Mouse (Mus musculus) liver, adult 2 months (tissue): ENCODE results near the gene Tmem132d. TPM values are rescaled to one million over a fixed set of nuclear protein-coding genes. Genes with fewer than 3 reads are reported as not detected.

Experiments
- DNase-seq: peaks from one replicate; pipeline ENCODE4 v3.0.0-alpha.2; 2011; ENCODE audit warnings: low read depth, low spot score; ENCODE audit errors: extremely low read depth
- H3K27ac ChIP-seq: fragments of 200-500 bp; replicated peaks from 2 replicates; pipeline ENCODE4 v1.5.1; 2012; ENCODE audit warnings: low read depth, mild to moderate bottlenecking, control low read depth, inconsistent platforms, low read length; ENCODE audit not compliant: insufficient read depth
- H3K27me3 ChIP-seq: fragments of 200-500 bp; 2 replicates; pipeline ENCODE4 v1.6.1; 2012; ENCODE audit warnings: mild to moderate bottlenecking, moderate library complexity, low read length, inconsistent platforms; ENCODE audit not compliant: control insufficient read depth, insufficient read depth
- H3K36me3 ChIP-seq: fragments of 200-500 bp; 2 replicates; pipeline ENCODE4 v1.6.1; 2012; ENCODE audit warnings: low read length, inconsistent platforms; ENCODE audit not compliant: control insufficient read depth, insufficient read depth
- H3K4me1 ChIP-seq: fragments of 200-500 bp; 2 replicates; pipeline ENCODE4 v1.6.1; 2011; ENCODE audit warnings: low read length; ENCODE audit not compliant: control insufficient read depth, insufficient read depth
- H3K4me3 ChIP-seq: fragments of 200-500 bp; 2 replicates; pipeline ENCODE4 v1.5.1; 2011; ENCODE audit warnings: low read depth, mild to moderate bottlenecking, control low read depth, low read length, moderate library complexity; ENCODE audit not compliant: insufficient read depth
- H3K79me2 ChIP-seq: fragments of 200-500 bp; 2 replicates; pipeline ENCODE4 v1.6.1; 2012; ENCODE audit warnings: inconsistent platforms, mild to moderate bottlenecking, low read length, moderate library complexity; ENCODE audit not compliant: control insufficient read depth, insufficient read depth
- H3K9ac ChIP-seq: fragments of 200-500 bp; 2 replicates; pipeline ENCODE4 v1.6.1; 2012; ENCODE audit warnings: low read depth, mild to moderate bottlenecking, control low read depth, inconsistent platforms, low read length
- CTCF ChIP-seq: fragments of 200-500 bp; IDR thresholded peaks from 2 replicates; pipeline ENCODE4 v1.5.1; 2011; ENCODE audit warnings: low read depth, low read length, control low read depth
- POLR2A ChIP-seq: fragments of 200-500 bp; IDR thresholded peaks from 2 replicates; pipeline ENCODE4 v1.6.1; 2011; ENCODE audit warnings: low read length, control low read depth; ENCODE audit not compliant: insufficient read depth; ENCODE audit errors: extremely low read depth
- WGBS: fragments of 180-500 bp; shearing (Covaris S2); methylation state at CpG from one replicate; pipeline ENCODE4 v1.1.7; 2018; 5-methylcytosine and 5-hydroxymethylcytosine counted together
- polyA plus RNA-seq: library from polyadenylated mRNA; depleted of rRNA; stranded (reverse); fragments of >200 nt; gene quantifications from 2 replicates; pipeline ENCODE4 v1.2.3, GENCODE M21; 2012
- total RNA-seq: library from RNA; depleted of rRNA; stranded (reverse); fragments of >200 nt; gene quantifications from 2 replicates; pipeline ENCODE4 v1.2.3, GENCODE M21; 2014

The Tmem132d gene
- total and polyA plus RNA-seq, 2 experiments = not detected

DNA sequence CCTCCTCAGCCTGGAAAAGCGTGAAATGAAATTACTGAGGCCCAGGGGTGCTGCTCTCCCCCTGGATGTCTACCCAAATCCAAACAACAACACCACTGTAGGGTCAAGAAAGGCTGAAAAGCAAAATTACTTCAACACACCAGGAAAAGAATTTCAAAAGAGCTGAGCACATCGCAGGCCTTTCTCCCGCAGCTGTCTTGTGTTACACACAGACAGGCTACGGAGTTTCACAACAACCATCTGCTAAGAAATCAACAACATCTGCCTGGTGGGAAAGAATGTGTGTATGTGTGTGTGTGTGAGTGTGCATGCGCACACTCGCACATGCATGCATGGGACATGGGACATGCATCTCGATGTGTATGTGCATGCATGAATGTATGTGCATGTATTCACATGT, 100.1 kb downstream of the Tmem132d start:
- WGBS = 77% methylated on average over 7 of the region's 7 CpGs
- Histone ChIP-seq H3K27ac (no peak overlapping the region), H3K4me1 (no peaks in the 10 kb centered on the region), H3K9ac (no peak overlapping the region), H3K27me3 (no peaks in the 10 kb centered on the region), H3K79me2 (no peaks in the 10 kb centered on the region), H3K36me3 (no peaks in the 10 kb centered on the region), H3K4me3 (no peak overlapping the region)
- no peak for DNase-seq
- TF ChIP-seq CTCF (no peak), POLR2A (no peak)

DNA sequence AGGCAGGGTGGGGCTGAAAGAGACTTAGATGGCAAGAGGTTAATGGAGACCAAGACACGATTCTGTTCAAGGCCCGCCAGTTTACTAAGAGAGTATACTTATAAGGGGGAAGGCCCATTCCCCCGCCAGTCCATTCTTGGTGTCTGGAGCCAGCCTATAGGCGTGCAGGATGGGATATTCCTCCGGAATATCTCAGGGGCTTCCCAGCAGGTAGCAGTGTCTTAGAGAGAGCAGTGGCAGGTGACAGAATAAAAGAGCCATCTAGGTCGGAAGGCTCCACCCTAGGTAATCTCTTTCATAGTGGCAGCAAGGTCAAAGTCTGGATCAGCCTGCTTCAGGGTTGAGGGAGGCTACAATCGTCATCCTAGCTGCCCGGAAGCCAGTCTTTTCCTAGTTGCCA, 102.5 kb downstream of the Tmem132d start:
- H3K9ac ChIP-seq = no peak overlapping the region
- H3K4me3 ChIP-seq = no peak overlapping the region
- 79% methylated on average over 8 of the region's 8 CpGs for whole genome bisulfite sequencing
- no peak for TF ChIP-seq CTCF
- no peaks in the 10 kb centered on the region for H3K4me1 ChIP-seq
- no peaks in the 10 kb centered on the region for H3K36me3 ChIP-seq
- H3K79me2 ChIP-seq = no peaks in the 10 kb centered on the region
- H3K27ac ChIP-seq = no peak overlapping the region
- DNase-seq = no peak
- no peaks in the 10 kb centered on the region for H3K27me3 ChIP-seq

DNA sequence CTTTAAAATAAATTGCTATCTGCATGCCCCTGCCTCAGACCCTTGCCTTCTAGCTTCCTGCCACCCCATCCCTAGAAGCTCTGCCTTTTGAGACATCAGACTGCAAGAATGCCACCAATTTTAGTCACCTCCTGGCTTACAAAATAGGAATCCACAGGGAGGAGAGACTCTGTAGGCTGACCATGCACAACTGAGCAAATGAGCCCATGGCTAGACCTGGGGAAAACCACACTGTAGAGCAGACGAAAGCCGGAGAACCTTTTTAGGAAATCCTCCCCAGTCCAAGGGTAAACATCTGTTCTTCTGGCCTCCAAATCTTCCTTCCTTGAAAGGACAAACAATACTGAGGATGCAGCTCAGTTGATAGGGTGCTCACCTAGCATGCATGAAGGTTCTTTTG, 130.5 kb downstream of the Tmem132d start:
- no peak for DNase-seq
- H3K9ac ChIP-seq = no peak overlapping the region
- no peaks in the 10 kb centered on the region for H3K36me3 ChIP-seq
- H3K27ac ChIP-seq = no peak overlapping the region
- TF ChIP-seq POLR2A (no peak), CTCF (no peak)
- H3K4me1 ChIP-seq = no peaks in the 10 kb centered on the region
- H3K4me3 ChIP-seq = no peak overlapping the region
- no peaks in the 10 kb centered on the region for H3K27me3 ChIP-seq
- 59% methylated on average over 2 of the region's 2 CpGs for WGBS
- no peaks in the 10 kb centered on the region for H3K79me2 ChIP-seq

DNA sequence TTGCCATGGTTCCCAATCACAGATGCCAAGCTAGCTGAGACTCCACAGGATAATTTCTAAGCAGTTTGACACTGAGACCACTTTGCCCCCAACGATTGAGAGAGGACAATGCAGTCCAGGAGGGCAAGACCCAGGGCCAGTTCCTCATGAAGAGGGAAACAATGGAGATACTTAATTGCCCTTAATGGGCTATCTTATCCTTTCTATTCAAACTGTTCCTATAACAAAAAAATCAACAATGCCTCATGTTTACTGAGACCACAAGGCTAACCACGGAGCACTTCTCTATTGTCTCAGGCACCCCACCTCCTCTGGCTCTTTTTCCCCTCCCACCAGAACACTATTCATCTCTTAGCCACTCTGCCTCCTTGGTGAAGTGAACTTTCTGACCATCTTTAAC, 141.7 kb downstream of the Tmem132d start:
- no peak for TF ChIP-seq CTCF
- no peak for TF ChIP-seq POLR2A
- 8% methylated on average over 2 of the region's 2 CpGs for whole genome bisulfite sequencing

DNA sequence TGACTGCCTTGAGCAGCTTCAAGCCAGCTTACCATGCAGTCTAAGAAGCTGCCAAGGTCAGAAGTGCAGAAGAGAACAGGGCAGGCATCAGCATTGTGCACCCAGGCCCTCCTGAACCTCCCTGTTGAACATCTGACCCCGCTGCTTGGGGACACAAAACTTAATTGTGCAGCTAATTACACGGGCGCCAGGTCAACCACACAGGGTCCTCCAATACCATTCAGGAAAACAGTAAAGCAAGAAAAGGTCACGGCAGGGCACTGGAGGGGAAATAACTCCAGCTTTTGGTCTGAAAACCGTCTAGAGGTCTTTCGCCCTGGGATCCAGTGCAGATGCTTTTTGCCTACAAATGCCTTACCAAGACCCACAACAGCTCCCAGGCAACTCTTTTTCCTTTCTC, 159.6 kb downstream of the Tmem132d start:
- Histone ChIP-seq H3K79me2 (no peaks in the 10 kb centered on the region), H3K27me3 (no peaks in the 10 kb centered on the region), H3K4me1 (no peaks in the 10 kb centered on the region), H3K4me3 (no peak overlapping the region), H3K9ac (no peak overlapping the region), H3K27ac (no peak overlapping the region), H3K36me3 (no peaks in the 10 kb centered on the region)
- TF ChIP-seq CTCF (no peak), POLR2A (no peak)
- no peak for DNase-seq
- 71% methylated on average over 6 of the region's 6 CpGs for WGBS

More for the DNA sequence above, 141.7 kb downstream of the Tmem132d start:
- Histone ChIP-seq H3K79me2 (no peaks in the 10 kb centered on the region), H3K9ac (no peak overlapping the region), H3K4me1 (no peaks in the 10 kb centered on the region), H3K4me3 (no peak overlapping the region), H3K36me3 (no peaks in the 10 kb centered on the region), H3K27ac (no peak overlapping the region), H3K27me3 (no peaks in the 10 kb centered on the region)
- no peak for DNase-seq

DNA sequence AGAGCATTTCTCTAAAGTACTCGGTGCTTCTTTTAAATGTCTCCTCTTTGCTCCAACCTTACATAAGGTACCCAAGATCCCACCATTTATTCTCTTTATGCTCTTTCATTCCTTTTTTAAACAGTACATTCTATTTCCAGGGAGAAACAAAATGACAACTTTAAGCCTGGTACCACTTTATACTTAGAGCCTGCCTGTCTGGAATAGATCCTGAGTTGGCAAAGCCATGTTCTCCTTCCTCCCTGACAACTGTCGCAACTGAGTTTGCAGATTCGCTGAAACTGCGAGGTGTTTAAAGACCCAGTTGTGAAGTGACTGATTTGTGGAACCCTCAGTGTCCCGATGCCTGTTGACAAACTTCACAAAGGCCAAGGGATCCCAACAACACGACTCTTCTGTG, 165.5 kb downstream of the Tmem132d start:
- Histone ChIP-seq H3K27me3 (no peaks in the 10 kb centered on the region), H3K9ac (no peak overlapping the region), H3K36me3 (no peaks in the 10 kb centered on the region), H3K4me3 (no peak overlapping the region), H3K27ac (no peak overlapping the region), H3K4me1 (no peaks in the 10 kb centered on the region), H3K79me2 (no peaks in the 10 kb centered on the region)
- 83% methylated on average over 6 of the region's 6 CpGs for WGBS
- DNase-seq = no peak
- TF ChIP-seq POLR2A = no peak

DNA sequence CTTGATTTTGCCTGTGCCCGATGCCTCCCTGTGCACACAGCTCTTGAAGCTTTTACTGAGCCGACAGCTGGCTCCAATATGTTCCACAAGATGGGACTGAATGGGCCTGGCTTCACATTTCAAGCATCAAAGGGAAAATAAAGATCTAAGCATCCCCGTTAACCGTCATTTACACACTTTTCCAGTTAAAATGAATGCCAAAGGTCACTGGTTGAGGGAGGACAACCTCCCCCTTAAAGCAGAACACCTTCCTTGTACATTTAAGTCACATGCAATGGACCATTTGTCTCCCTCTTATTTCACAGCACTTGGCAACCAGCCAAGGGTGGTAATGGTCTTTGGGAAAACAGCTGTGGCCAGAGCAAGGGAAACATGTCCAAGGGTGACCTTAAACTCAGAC, 188.7 kb downstream of the Tmem132d start:
- 80% methylated on average over 4 of the region's 4 CpGs for WGBS
- H3K27me3 ChIP-seq = no peaks in the 10 kb centered on the region
- no peaks in the 10 kb centered on the region for H3K36me3 ChIP-seq
- no peak overlapping the region for H3K27ac ChIP-seq
- H3K4me3 ChIP-seq = no peak overlapping the region
- TF ChIP-seq CTCF (no peak), POLR2A (no peak)
- no peak for DNase-seq
- H3K9ac ChIP-seq = no peak overlapping the region
- H3K79me2 ChIP-seq = no peaks in the 10 kb centered on the region
- H3K4me1 ChIP-seq = no peaks in the 10 kb centered on the region
